Mouse (Mus musculus): ENCODE data around the gene Noct.

DNA sequence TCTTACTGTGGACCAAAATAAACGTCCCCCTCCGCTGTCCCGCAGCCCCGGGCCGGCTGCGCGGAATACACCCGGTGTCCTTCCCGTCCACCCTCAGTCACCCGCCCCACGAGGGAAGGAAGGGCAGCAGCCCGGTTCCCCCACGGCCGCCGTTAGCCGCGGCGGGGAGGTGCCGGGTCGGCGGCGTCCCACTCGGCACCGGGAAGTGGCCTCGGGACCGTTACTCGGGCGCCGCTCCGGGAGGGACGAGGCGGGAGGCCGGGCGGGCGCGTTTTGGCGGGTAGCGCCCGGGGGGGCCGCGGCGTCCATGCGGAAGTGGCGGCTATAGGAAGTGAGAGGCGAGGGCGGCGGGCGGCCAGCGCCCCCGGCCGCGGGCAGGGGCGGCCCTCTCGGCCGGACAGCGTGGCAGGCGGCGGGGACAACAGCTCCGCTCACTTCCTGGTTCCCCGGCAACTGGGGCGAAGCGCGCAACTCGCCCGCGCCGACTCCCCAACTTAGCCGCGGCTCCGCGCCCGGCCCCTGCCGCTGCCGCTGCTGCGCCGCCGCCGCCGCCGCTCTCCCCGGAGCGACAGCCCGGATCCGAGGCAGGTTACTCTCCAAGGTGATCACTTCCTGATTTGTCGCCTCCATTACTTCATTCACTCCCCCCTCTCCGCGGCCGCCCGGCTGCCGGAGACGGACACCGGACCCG lies 52.3 kb downstream of the Noct start:
- TF ChIP-seq POLR2A (IDR thresholded peaks at IDR 0.05; ENCODE audit: low read depth, low read length) (peak; percentile 18; the same call in 1 of the 2 replicates), CTCF (IDR thresholded peaks at IDR 0.05; ENCODE audit: extremely low read depth, insufficient read depth, insufficient read length, insufficient replicate concordance) (no peak)
